Mouse (Mus musculus): Measurements from ENCODE around the gene Gm10065.

The Gm10065 gene

DNA sequence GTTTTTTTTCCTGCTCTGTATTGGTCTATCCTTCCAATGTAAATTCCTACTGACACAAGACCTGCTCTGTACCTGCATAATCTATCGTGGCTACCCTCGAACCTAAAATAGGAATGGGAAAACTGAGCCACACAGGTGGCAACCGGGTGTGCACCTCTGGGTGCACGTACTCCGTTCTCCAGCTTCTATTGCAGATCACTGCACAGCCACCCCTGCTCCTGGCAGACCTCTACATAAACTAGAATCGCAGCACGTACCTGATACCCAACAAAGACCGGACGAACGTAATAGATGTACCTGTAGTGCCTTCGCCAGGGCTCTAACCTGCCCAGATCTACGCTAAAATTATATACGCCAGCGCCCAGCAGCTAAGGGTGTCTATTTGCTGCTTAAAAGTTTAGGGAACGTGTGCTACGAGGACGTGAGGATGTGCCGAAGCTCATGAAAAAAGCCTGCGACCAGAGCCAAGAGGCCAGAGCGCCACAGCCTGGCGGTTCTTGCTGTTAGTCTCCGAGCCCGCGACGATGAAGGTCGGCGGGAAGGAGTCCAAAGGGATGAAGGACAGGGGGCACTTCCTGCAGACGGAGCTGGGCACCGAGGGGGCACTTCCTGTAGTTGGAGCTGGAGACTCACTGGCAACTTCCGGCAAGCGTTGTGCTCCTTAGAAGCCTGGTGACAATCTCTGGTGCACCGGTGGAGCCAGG is 38.6 kb downstream of the Gm10065 start, which contains the start of gene Pgbd1:
Pgbd1 (minus strand) TSS at position 556 of the 704 bp plus-strand sequence.
- ATAC-seq (ENCODE audit: insufficient number of reproducible peaks, low FRiP score, low TSS enrichment) = peak; percentile 97

DNA sequence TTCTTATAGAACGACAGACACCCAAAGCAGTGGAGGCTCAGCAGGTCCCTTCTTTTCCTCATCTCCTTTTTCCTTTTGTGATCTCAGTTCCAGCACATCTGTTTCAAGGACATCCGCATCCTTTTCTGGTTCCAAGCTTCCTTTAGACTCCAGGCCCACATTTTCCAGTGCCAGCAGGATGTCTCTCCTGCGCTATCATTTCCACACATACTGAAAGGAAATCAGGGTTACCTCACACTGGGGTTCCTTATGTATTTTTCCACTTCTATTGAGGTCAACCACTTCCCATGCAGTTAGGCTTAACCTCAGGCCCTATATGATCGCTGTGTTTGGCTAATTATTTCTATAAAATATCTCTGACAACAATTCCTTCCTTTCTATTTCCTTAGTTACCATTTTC is 43.8 kb downstream of the Gm10065 start:
- no peak for ATAC-seq (ENCODE audit: insufficient number of reproducible peaks, low FRiP score, low TSS enrichment)
